Mouse (Mus musculus): ENCODE measurements at regions not wholly inside any gene's neighbourhood (a gene's known extent, or its start where the extent isn't known, plus 50 kb on each side); places are given as distances from the start of the nearest gene placed in this dataset.

GRCm38 (mm10) chr11:25357717-25358411, 852.7 kb downstream of the 5730522E02Rik start:
- TF ChIP-seq CTCF (IDR thresholded peaks at IDR 0.05; ENCODE audit: low read depth) (no peak), EP300 (optimal IDR thresholded peaks at IDR 0.05) (no peak)

Data from stomach, postnatal 0 days (tissue).